Mouse (Mus musculus): ENCODE data around the gene Pcnx3.

Gene Pcnx3

DNA sequence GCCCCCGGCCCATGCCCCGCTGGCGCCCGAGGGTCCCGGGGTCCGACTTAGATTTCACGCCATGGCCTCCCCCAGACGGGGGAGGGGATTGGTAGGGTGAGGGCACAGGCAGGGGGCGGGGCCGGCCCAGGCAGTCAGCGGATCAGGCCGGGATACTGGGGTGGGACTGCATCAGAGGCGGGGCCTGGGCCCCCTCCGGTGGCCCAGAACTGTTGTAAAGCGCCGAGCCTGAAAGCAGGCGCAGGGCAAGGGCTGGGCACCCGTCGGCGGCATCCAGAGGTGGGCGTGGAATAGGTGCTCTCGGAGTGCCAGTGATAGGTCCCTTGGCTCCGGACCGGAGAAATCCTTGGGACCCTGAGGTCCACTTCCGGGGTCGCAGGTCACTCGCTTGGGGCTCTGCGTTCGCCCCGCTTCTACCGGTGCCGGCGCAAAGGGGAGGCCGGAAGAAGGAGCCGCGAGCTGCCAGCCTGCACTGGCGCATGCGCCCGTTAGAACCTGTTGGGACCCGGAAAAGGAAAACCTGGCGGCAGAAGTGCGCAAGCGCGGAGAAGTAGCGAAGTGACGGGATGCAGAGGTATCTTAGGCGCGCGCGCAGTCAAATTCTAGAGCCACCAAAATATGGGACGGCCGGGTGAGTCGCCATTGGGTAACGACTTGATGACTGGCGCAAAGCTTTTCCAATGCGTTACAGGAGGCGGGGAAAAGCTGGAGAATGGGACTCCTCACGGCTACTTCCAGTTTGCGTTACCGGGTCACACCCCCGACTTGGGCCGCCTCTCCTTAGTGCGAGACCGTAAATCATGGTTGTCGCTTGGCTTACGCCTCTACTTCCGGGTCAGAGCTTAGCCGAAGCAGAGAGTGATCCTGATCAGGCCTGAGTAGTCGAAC lies at the start of gene Pcnx3, which contains the start of gene Map3k11:
TSS of gene Pcnx3 (minus strand) at position 709 of the 888 bp plus-strand sequence.
TSS of gene Map3k11 (plus strand) at position 543 of the 888 bp plus-strand sequence.
- DNase-seq (ENCODE audit: low read depth, low spot score) = peak; percentile 98

- DNase-seq (ENCODE audit: low read depth, low spot score) = no peak
These were observed 45.6 kb upstream of the Pcnx3 start for GRCm38 (mm10) chr19:5734325-5734724.

GRCm38 (mm10) chr19:5731264-5731978 lies 42.7 kb upstream of the Pcnx3 start:
- peak; percentile 98 for DNase-seq (ENCODE audit: low read depth, low spot score)

DNA sequence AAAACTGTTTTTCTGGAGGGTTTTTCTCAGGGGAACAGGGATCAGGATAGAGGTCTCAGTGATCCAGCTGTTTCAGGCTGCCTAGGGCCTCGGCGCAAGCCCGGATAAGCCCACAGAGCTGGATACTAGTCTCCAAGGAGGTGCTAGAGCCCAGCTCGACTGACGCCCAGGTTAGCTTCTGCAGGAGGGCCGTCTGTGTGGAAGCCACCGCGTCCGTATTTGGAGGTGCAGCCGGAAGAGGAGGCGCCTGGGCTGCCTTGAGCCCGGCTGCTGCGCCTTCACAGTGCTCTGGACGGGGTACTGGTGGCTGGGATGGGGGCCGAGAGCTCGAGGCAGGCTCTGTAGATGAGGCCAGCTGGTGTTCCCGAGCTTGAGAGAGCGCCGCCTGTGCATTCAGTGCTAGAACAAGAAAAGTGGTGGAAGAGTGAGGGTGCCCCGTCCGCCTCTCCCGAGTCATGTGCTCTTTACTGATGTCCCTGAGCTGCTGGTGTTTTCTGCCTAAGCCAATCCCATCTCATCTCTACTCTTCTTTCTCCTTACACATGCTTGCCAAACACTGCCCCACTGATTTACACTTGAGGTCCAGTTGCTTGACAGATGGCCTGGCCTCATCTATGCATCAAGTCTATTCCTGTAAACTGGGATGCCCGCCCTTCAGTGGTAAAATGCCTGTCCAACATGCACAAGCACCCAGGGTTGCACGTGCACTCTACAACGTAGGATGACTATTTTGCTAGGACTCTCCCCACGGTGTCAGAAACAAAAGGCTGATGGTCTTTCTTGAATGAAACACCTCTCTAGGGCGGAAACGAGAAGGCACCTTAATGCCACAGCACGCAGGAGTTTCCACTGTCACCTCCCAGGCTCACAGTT lies 41.8 kb upstream of the Pcnx3 start:
- DNase-seq (ENCODE audit: low read depth, low spot score) = no peak

GRCm38 (mm10) chr19:5729444-5729815 lies 40.7 kb upstream of the Pcnx3 start, which contains the start of gene Fam89b:
Gene Fam89b, minus strand, starts transcription at chr19:5729653.
- DNase-seq (ENCODE audit: low read depth, low spot score) = peak; percentile 84

DNA sequence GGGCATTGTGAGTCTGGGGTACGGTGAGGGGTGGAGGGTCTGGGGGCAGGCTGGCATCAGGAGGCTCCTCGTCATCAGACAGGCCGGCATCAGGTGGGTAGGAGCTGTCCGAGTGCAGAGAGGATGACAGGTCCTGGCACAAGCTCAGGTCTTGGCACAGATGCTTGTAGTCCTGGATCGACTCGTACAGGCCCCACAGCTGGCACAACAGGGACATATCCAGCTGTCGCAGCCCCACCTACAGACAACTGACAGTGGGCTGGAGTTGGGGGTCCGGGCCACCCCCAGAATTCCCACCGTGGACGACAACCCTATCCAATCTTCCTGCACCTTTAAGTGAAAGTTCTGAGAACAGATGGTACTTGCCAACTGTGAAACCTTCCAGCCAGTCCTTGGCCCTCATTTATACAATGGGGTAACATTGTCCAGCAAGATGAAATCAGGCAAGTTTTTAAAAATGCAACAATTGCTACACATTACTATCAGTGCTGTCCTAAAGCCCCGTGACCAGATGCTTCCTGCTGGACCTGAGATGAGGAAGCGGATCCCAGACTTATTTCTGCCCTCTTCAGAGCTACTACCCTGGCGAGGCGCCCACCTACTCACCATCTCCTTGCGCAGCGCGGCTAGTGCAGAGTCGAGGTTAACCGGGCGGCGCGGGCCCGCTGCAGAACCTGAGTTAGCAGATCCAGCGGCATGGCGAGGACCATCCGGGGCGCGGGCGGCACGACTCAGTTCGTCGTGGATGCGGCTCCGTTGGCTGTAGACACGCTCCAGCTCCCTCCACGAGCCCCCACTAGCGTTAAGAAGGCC lies 40.1 kb upstream of the Pcnx3 start:
- no peak for DNase-seq (ENCODE audit: low read depth, low spot score)

- DNase-seq (ENCODE audit: low read depth, low spot score) = peak; percentile 89
These were observed 39.0 kb upstream of the Pcnx3 start for GRCm38 (mm10) chr19:5727701-5728100.

GRCm38 (mm10) chr19:5726961-5727578 lies 38.4 kb upstream of the Pcnx3 start:
- no peak for DNase-seq (ENCODE audit: low read depth, low spot score)

GRCm38 (mm10) chr19:5725767-5726515 lies 37.2 kb upstream of the Pcnx3 start, which contains the start of gene Ehbp1l1:
Gene Ehbp1l1, minus strand, starts transcription at chr19:5726317.
- no peak for DNase-seq (ENCODE audit: low read depth, low spot score)

GRCm38 (mm10) chr19:5725029-5725707 lies 36.5 kb upstream of the Pcnx3 start:
- DNase-seq (ENCODE audit: low read depth, low spot score) = no peak

DNA sequence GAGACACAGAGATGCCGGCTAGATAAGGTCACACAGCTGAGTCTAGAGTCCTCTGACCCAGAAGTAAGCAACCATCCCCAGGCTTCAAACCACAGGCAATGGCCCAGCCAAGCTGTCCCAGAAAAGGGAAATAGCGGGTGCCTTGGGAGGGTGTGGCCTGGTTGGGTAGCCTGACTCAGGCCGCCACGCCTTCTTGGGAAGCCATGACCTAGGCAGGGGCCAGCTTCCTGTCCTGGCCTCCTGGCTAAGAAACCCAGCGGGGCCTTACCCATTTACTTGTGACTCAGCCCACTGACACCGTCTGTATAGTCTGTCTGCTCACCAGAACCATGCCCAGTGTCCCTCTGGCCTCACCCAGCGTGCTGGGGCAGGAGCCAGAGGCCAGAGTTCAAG lies 35.8 kb upstream of the Pcnx3 start:
- DNase-seq (ENCODE audit: low read depth, low spot score) = no peak

GRCm38 (mm10) chr19:5723934-5724548 lies 35.3 kb upstream of the Pcnx3 start:
- DNase-seq (ENCODE audit: low read depth, low spot score) = no peak

DNA sequence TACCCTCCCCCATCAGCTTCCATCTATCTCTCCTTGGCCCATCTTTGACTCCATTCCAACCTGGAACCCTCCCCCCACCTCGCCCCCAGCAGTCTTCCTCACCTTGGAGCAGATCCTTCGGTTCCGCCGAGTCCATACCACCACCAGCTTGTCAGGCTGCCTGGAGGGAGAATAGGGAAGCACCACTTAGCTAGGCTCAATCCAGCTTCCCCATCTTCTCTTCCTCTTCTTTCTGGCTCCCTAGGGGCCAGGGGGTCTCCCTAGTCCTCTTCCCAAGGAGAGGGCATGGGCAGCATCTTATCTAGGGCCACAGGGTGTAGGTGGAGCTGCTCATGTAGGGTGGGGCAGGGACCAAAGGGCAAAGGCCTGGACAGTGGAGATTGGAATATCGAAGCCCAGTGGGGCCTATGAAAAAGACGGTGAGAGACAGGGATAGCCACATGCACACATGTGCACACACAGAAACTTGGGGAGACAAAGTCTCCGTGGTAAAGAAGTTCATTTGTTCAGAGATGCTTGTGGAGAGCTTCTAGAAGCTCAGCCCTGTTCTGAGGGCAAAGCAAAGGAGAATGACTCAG lies 34.2 kb upstream of the Pcnx3 start:
- DNase-seq (ENCODE audit: low read depth, low spot score) = no peak

GRCm38 (mm10) chr19:5721233-5721632 lies 32.5 kb upstream of the Pcnx3 start:
- DNase-seq (ENCODE audit: low read depth, low spot score) = no peak

DNA sequence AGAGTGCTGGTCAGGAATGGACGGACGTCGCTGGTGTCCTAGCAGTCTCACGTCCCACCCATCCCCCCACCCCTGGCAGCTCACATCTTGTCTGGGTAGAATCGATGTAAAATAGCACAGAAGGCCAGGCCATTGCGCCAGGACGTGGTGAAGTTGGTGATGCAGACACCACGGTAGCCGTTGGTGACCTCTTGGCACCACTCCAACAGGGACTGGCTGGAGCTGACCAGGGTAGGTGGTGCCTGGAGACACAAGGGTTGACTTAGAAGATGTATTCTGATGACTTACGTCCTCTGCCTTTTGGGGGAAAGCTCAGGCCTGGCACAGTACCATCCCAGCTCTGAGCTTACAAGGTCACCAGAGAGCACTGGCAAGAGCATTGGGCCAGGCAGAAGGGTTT lies 28.2 kb upstream of the Pcnx3 start:
- DNase-seq (ENCODE audit: low read depth, low spot score) = no peak

- DNase-seq (ENCODE audit: low read depth, low spot score) = peak; percentile 78
These were observed 27.3 kb upstream of the Pcnx3 start for GRCm38 (mm10) chr19:5715793-5716688.

GRCm38 (mm10) chr19:5713730-5714129 lies 25.0 kb upstream of the Pcnx3 start:
- DNase-seq (ENCODE audit: low read depth, low spot score) = peak; percentile 84
